Mouse (Mus musculus) adrenal gland, adult 18-20 months (tissue): ENCODE data around the gene Six4. TPM values are rescaled to one million over a fixed set of nuclear protein-coding genes. Genes with fewer than 3 reads are reported as not detected.
"Not testable (repeated sequence)": the region's sequence is repeated elsewhere in the genome, so short reads cannot be mapped to it uniquely, and the experiment has no call there.

Experiments used
- DNase-seq, 2 experiments: peaks; one replicate each; pipeline ENCODE4 v3.0.0; 2021 to 2022; ENCODE audit warnings: low spot score in 2 of 2
- total RNA-seq, 2 experiments: library from RNA; stranded (reverse); gene quantifications; 1 replicate in 1 of 2; 2 replicates in 1 of 2; pipeline ENCODE4 v1.2.3; 2021

Six4 gene
- total RNA-seq, 2 experiments from 2014 or later: 0.83 to 1.3 TPM

- DNase-seq: no peak
Measured at GRCm38 (mm10) chr12:73088911-73089310, 24.3 kb downstream of the Six4 start.

- DNase-seq: no peak
Measured at GRCm38 (mm10) chr12:73088500-73088899, 24.8 kb downstream of the Six4 start.

GRCm38 (mm10) chr12:73087086-73087485 is 26.2 kb downstream of the Six4 start:
- DNase-seq: no peak

- DNase-seq: no peak
Measured at GRCm38 (mm10) chr12:73085739-73086630, 27.3 kb downstream of the Six4 start.

GRCm38 (mm10) chr12:73083773-73084172 is 29.5 kb downstream of the Six4 start:
- no peak for DNase-seq

GRCm38 (mm10) chr12:73081828-73082227 is 31.4 kb downstream of the Six4 start:
- not testable (repeated sequence) for DNase-seq

- DNase-seq: no peak
Measured at GRCm38 (mm10) chr12:73060805-73061410, 52.3 kb downstream of the Six4 start.

- no peak for DNase-seq
Measured at GRCm38 (mm10) chr12:73057492-73057891, 55.8 kb downstream of the Six4 start.

GRCm38 (mm10) chr12:73055451-73055850 is 57.8 kb downstream of the Six4 start:
- DNase-seq: no peak

GRCm38 (mm10) chr12:73054576-73055185 is 58.6 kb downstream of the Six4 start:
- no peak for DNase-seq

GRCm38 (mm10) chr12:73053668-73054241 is 59.5 kb downstream of the Six4 start, which contains the start of gene Six1:
Six1 (minus strand) TSS chr12:73053887.
- DNase-seq: peak; percentile 70 to 71

- no peak for DNase-seq
Measured at GRCm38 (mm10) chr12:73052651-73053591, 60.3 kb downstream of the Six4 start.

GRCm38 (mm10) chr12:73052036-73052650 is 61.1 kb downstream of the Six4 start:
- DNase-seq: no peak

GRCm38 (mm10) chr12:73050811-73051580 is 62.3 kb downstream of the Six4 start:
- DNase-seq: no peak

- DNase-seq: no peak
Measured at GRCm38 (mm10) chr12:73050305-73050704, 63.0 kb downstream of the Six4 start.
